Mouse (Mus musculus) midbrain, embryonic 11.5 days (tissue): Measurements from ENCODE around the gene Kank3. TPM values are rescaled to one million over a fixed set of nuclear protein-coding genes. Genes with fewer than 3 reads are reported as not detected.

Experiments used
- ATAC-seq: fragments of 200-750 bp; cut with Nextera tagmentation; 2 replicates; pipeline ENCODE4 v1.8.0; 2017; ENCODE audit warnings: moderate TSS enrichment, moderate library complexity; ENCODE audit not compliant: low FRiP score
- DNase-seq: peaks from one replicate; pipeline ENCODE4 v3.0.0; 2015; ENCODE audit warnings: low spot score; ENCODE audit errors: missing footprints
- H3K27ac ChIP-seq: fragments of 300-500 bp; sonication (generic); 2 replicates; pipeline ENCODE4 v1.5.1; 2014; ENCODE audit warnings: low read depth, low read length
- H3K27me3 ChIP-seq: fragments of 300-500 bp; sonication (generic); 2 replicates; pipeline ENCODE4 v1.6.1; 2014; ENCODE audit warnings: mild to moderate bottlenecking, low read length, moderate library complexity, mixed read lengths; ENCODE audit not compliant: control insufficient read depth, insufficient read depth
- H3K36me3 ChIP-seq: fragments of 300-500 bp; sonication (generic); 2 replicates; pipeline ENCODE4 v1.6.1; 2014; ENCODE audit warnings: mild to moderate bottlenecking, low read length, moderate library complexity, mixed read lengths; ENCODE audit not compliant: control insufficient read depth, insufficient read depth
- H3K4me1 ChIP-seq: fragments of 300-500 bp; sonication (generic); 2 replicates; pipeline ENCODE4 v1.6.1; 2014; ENCODE audit warnings: low read length; ENCODE audit not compliant: control insufficient read depth, insufficient read depth
- H3K4me2 ChIP-seq: fragments of 300-500 bp; sonication (generic); 2 replicates; pipeline ENCODE4 v1.6.1; 2014; ENCODE audit warnings: mild to moderate bottlenecking, moderate library complexity
- H3K4me3 ChIP-seq: fragments of 300-500 bp; sonication (generic); 2 replicates; pipeline ENCODE4 v1.5.1; 2014; ENCODE audit warnings: low read depth, low read length
- H3K9ac ChIP-seq: fragments of 300-500 bp; sonication (generic); 2 replicates; pipeline ENCODE4 v1.6.1; 2014; ENCODE audit warnings: low read length
- H3K9me3 ChIP-seq: fragments of 300-500 bp; sonication (generic); 2 replicates; pipeline ENCODE4 v1.6.1; 2016; ENCODE audit warnings: low read length; ENCODE audit not compliant: control insufficient read depth
- WGBS: fragments of 180-500 bp; shearing (Covaris S2); extraction: QIAGEN DNeasy Blood & Tissue Kit; methylation state at CpG from one replicate; pipeline ENCODE4 v1.1.7; 2014; 5-methylcytosine and 5-hydroxymethylcytosine counted together
- polyA plus RNA-seq: library from polyadenylated mRNA; unstranded; fragments of >200 nt; fragmentation: Nextera tagmentation; extraction: Ambion mirVana; gene quantifications from 2 replicates; pipeline ENCODE4 v1.2.1, GENCODE M21; 2014

The Kank3 gene
- polyA plus RNA-seq, 1 experiment from 2014 or later = 23.9 TPM

DNA sequence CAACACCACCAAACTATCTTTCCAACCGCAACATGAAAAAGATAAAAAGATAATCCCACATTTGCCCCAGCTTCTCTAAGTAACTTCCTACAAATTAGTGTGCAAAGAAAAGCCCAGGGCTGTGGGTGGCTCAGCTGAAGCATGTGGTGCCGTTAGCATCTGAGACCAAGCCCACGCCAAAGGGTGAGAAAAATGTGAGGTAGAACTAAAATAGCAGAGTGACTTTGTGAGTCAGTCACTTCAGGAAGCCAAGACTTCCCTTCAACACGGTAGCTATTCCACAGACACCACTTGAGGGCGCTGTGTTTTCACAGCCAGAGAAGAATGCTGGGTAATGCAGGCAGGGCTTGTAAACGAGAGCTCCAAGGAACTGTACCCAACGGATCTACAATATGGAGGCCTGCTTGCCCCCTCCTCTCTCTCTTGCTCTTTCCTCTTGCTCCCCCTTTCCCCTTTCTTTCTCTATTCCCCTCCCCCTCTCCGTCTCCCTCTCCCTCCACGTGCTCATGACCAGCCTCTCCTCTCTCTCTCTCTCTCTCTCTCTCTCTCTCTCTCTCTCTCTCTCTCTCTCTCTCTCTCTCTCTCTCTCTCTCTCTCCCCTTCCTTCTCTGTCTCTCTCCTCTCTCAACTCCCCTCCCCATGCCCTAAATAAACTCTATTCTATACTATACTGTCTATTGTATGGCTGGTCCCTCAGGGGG lies 55.2 kb downstream of the Kank3 start:
- ATAC-seq = no peak
- no peaks in the 10 kb centered on the region for H3K9me3 ChIP-seq
- no peak for DNase-seq
- H3K4me2 ChIP-seq = no peak overlapping the region
- no peaks in the 10 kb centered on the region for H3K36me3 ChIP-seq
- no peak overlapping the region for H3K4me3 ChIP-seq
- 46% methylated on average over 9 of the region's 9 CpGs for WGBS
- H3K9ac ChIP-seq = no peak overlapping the region
- H3K27me3 ChIP-seq = no peaks in the 10 kb centered on the region
- H3K27ac ChIP-seq = no peak overlapping the region
- no peaks in the 10 kb centered on the region for H3K4me1 ChIP-seq

Other genes starting within 250 kb of the Kank3 start
- 62.5 and 68.0 TPM in 2 replicates for gene Zfp414, start 181.4 kb upstream of the Kank3 start, polyA plus RNA-seq
- 0.21 and 0.93 TPM in 2 replicates for gene Pram1, start 172.5 kb upstream of the Kank3 start, polyA plus RNA-seq
- gene Hnrnpm, start 123.7 kb upstream of the Kank3 start, polyA plus RNA-seq = 581 and 639 TPM in 2 replicates
- gene March2, start 91.8 kb upstream of the Kank3 start, polyA plus RNA-seq = 37.3 and 39.0 TPM in 2 replicates
- 295 and 314 TPM in 2 replicates for gene Rab11b, start 50.0 kb upstream of the Kank3 start, polyA plus RNA-seq
- gene Angptl4, start 28.7 kb upstream of the Kank3 start, polyA plus RNA-seq = 20.6 and 21.4 TPM in 2 replicates
- gene Rps28, start 14.0 kb downstream of the Kank3 start, polyA plus RNA-seq = 748 and 845 TPM in 2 replicates
- gene Ndufa7, start 14.1 kb downstream of the Kank3 start, polyA plus RNA-seq = 408 and 456 TPM in 2 replicates
- 67.5 and 70.5 TPM in 2 replicates for gene Cd320, start 32.6 kb downstream of the Kank3 start, polyA plus RNA-seq
- gene Gm7029, start 63.3 kb downstream of the Kank3 start, polyA plus RNA-seq = not detected in 2 replicates
- gene Kifc1, start 80.1 kb downstream of the Kank3 start, polyA plus RNA-seq = 8.1 and 11.4 TPM in 2 replicates
- 0.22 TPM in 1 of 2 replicates, not detected in the other for gene Platr17, start 94.6 kb downstream of the Kank3 start, polyA plus RNA-seq
- gene Daxx, start 98.9 kb downstream of the Kank3 start, polyA plus RNA-seq = 59.5 and 60.4 TPM in 2 replicates
- gene Tapbp, start 105.4 kb downstream of the Kank3 start, polyA plus RNA-seq = 13.6 and 14.8 TPM in 2 replicates
- 8.0 and 9.4 TPM in 2 replicates for gene Zbtb22, start 105.4 kb downstream of the Kank3 start, polyA plus RNA-seq
- gene Rgl2, start 119.0 kb downstream of the Kank3 start, polyA plus RNA-seq = 29.3 and 33.6 TPM in 2 replicates
- gene Pfdn6, start 129.8 kb downstream of the Kank3 start, polyA plus RNA-seq = 206 and 208 TPM in 2 replicates
- 27.4 and 28.9 TPM in 2 replicates for gene Wdr46, start 130.1 kb downstream of the Kank3 start, polyA plus RNA-seq
- 3.4 and 4.2 TPM in 2 replicates for gene B3galt4, start 141.0 kb downstream of the Kank3 start, polyA plus RNA-seq
- gene Vps52, start 145.3 kb downstream of the Kank3 start, polyA plus RNA-seq = 36.3 and 36.5 TPM in 2 replicates
- gene Rps18, start 145.5 kb downstream of the Kank3 start, polyA plus RNA-seq = 1,159 and 1,302 TPM in 2 replicates
- gene H2-K1, start 189.8 kb downstream of the Kank3 start, polyA plus RNA-seq = 30.0 and 37.2 TPM in 2 replicates
- 5.5 and 7.1 TPM in 2 replicates for gene Ring1, start 214.2 kb downstream of the Kank3 start, polyA plus RNA-seq
- gene H2-Ke6, start 217.5 kb downstream of the Kank3 start, polyA plus RNA-seq = 95.4 and 99.0 TPM in 2 replicates
- gene Slc39a7, start 221.2 kb downstream of the Kank3 start, polyA plus RNA-seq = 85.1 and 97.4 TPM in 2 replicates
- 17.2 and 17.9 TPM in 2 replicates for gene Rxrb, start 221.3 kb downstream of the Kank3 start, polyA plus RNA-seq
- gene Col11a2, start 228.9 kb downstream of the Kank3 start, polyA plus RNA-seq = 0.52 and 1.4 TPM in 2 replicates